Mouse (Mus musculus) gastrocnemius, adult 8-10 months (tissue): ENCODE measurements around the gene Oxct2b. TPM values are rescaled to one million over a fixed set of nuclear protein-coding genes. Genes with fewer than 3 reads are reported as not detected.
"Not testable (repeated sequence)": the region's sequence is repeated elsewhere in the genome, so short reads cannot be mapped to it uniquely, and the experiment has no call there.

Experiments
- DNase-seq, 2 experiments: peaks; one replicate each; pipeline ENCODE4 v3.0.0; 2022; ENCODE audit warnings: low spot score in 2 of 2
- total RNA-seq, 4 experiments: library from RNA; stranded (reverse); gene quantifications; 2 replicates each; pipeline ENCODE4 v1.2.4; 2022

The Oxct2b gene
- total RNA-seq, 4 experiments from 2014 or later = not detected

DNA sequence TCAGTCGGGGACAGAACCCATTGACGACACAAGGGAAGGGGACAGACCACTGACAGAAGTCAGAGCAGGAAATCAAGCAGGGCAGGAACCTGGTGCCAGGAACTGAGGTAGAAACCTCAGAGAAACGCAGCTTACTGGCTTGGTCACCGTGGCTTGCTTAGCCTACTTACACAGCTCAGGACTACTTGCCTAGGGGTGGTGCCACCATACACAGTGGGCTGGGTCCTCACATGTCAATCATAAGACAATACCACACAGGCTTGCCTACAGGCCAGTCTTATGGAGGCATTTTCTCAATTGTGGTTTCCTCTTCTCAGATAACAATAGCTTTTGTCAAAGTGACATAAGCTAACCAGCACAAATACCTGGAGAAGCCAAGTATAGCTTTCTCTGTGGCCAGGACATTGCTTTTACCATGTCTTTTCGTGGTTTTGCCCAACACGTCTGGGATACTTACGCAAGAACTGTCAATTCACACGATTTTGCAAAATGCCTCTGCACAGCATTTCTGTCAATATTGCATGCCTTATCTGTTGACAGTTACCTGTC lies 3.8 kb upstream of the Oxct2b start:
- DNase-seq = no peak

- DNase-seq = not testable (repeated sequence)
Measured at GRCm38 (mm10) chr4:123114651-123115050, 1.4 kb upstream of the Oxct2b start.

- DNase-seq = not testable (repeated sequence)
Measured at GRCm38 (mm10) chr4:123116640-123117039, 574 bp downstream of the Oxct2b start.

DNA sequence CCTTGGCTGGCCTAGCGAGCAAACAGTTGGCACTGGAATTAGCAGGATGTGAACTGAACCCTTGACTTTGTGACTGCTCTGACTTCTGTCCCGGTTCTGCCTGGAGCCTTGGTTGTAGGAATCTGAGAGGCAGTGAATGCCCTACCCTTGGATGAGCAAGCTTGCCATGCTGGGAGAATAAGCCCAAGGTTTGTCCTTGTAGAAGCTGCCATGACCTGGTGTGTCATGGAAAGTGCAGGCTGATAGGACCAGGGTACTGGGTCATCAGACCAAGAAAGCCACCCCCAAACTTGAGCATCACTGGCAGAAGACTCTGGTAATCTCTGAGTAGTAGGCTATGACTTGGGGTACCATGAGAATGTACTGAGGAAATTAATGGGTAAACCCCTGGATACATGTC lies 5.2 kb downstream of the Oxct2b start:
- DNase-seq = no peak

- DNase-seq = no peak
Measured at GRCm38 (mm10) chr4:123126626-123127025, 10.6 kb downstream of the Oxct2b start.

DNA sequence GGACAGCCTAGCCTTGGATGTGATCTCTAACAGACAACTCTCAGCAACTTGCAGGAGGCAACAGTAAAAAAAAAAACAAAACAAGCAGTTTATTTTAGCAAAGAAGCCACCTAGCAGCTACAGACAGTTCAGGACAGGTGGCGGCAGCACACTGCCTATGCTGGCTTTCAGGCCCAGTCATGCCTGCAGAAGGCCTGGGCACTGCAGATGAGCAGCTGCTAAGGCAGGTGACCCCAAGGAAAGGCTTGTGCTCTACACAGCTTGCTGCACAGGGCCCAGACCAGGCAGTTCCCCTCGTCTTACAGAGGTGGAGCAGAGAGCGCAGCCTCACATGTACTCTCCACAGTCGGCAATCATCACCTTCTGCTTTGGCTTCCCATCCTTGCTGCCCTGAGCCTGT lies 11.0 kb downstream of the Oxct2b start:
- no peak for DNase-seq

GRCm38 (mm10) chr4:123137551-123137950 lies 21.5 kb downstream of the Oxct2b start:
- no peak for DNase-seq

DNA sequence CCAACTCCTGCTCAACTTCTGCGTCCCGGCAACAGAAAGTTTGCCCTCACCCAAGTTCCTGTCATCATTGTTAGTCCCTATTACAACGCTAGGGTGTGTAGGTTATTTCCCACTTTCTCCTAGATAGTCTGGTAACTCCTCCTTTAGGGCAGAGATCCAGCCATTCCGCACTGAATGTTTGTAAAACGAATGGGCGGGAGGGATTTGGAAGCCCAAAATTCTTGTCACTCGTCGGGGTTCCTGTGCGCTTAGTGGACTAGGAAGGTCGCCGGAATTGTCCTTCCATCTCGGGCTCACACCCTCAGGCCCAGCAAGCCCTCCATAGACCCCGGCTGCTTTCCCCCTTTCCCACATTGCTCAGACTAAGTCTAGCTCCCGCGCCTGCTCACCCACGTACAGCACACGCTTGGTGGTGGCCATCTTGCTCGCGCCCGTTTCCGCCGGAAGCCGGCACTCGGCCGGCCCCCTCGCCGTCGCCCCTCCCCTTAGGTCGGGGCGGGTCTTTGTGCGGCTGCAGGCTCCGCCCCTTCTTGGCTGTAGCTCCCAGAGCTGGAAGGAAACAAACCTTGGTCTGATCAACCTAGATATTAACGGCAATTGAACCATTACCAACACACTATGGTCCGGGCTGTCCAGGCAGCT lies 23.6 kb downstream of the Oxct2b start, which contains the start of gene Ppie:
TSS of gene Ppie (minus strand) at position 439 of the 642 bp plus-strand sequence.
- DNase-seq = peak; percentile 43 to 55

DNA sequence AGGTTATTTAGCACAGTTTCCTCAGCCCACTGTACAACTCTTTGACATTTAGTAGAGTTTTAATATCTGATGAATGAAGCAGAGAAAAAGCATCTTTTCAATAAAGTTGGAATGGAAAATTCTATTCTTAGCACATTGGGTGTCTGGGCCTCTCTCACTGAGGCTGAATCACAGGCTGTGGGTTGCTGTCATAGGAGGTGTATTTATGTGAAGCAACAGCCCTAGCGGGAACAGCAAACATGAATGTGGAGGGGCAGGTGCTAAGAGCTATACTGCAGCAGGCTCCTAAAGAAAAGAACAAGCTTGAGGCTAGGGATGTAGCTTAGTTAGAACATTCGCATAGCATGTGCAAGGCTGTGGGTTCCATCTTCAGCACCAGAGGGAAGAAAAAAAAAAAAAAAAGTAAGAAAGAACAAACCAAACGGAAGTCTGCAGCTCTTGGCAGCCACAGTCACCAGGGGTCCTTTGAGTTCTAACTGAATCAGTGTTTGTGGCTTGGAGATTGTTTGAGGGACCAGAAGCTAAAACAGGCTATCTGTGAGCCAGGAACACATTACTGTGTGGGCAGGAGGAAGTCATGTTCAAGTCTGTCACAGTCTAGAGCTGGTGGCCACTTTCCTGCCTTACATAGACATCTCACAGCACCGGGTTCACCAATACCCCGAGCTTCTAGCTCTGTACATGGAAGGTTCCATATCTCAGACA lies 31.5 kb downstream of the Oxct2b start:
- no peak for DNase-seq

GRCm38 (mm10) chr4:123152003-123152402 lies 35.9 kb downstream of the Oxct2b start:
- no peak for DNase-seq

GRCm38 (mm10) chr4:123152976-123153375 lies 36.9 kb downstream of the Oxct2b start:
- DNase-seq = no peak

DNA sequence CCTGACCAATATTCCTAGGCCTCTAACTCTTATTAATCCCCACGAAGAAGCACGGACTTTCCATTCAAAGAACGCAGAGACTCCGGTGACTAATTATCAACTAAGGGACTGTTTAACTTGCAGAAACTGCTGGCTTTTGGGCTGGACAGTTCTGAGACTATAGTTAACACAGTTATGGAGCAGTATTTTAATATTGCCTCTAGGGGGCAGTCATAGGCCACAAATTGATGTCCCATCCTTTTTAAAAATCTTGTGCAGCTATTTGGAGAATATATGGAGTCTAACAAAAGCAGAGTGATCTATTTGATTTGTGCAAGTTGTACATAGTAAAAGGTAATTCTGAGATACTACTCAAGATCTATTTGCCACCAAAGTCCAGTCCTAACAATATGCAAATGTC lies 38.9 kb downstream of the Oxct2b start:
- no peak for DNase-seq

GRCm38 (mm10) chr4:123155427-123155826 lies 39.4 kb downstream of the Oxct2b start:
- no peak for DNase-seq

GRCm38 (mm10) chr4:123155840-123156239 lies 39.8 kb downstream of the Oxct2b start:
- no peak for DNase-seq

- DNase-seq = no peak
Measured at GRCm38 (mm10) chr4:123160571-123160970, 44.5 kb downstream of the Oxct2b start.

DNA sequence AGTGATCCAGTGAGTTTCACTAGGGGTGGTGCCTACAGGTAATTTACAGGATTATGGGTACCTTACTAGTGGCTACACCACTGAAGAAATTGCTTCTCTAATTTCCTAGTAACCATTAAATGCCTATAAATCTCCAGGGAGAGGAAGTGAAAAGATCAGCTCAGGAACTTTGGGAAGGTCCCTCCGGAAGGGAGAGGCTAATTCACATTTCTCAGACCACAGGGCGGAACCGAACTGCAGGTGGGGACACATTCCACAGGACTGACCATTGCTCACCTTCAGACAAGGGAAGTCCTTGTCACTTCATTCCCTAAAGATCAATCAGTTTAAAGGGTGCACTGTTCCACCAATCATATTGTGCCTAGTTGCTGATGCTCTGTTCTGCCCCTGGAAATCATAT lies 45.2 kb downstream of the Oxct2b start:
- not testable (repeated sequence) for DNase-seq

- no peak for DNase-seq
Measured at GRCm38 (mm10) chr4:123162305-123162917, 46.3 kb downstream of the Oxct2b start.

GRCm38 (mm10) chr4:123164157-123164556 lies 48.1 kb downstream of the Oxct2b start:
- DNase-seq = no peak
